Mouse (Mus musculus): ENCODE data around the gene Cebpz. TPM values are rescaled to one million over a fixed set of nuclear protein-coding genes. Genes with fewer than 3 reads are reported as not detected.

Gene Cebpz
- polyA plus RNA-seq, 1 experiment from 2014 or later: 103 TPM

GRCm38 (mm10) chr17:78903158-78903557 lies 33.7 kb downstream of the Cebpz start:
- no peak for DNase-seq (ENCODE audit: low spot score)

DNA sequence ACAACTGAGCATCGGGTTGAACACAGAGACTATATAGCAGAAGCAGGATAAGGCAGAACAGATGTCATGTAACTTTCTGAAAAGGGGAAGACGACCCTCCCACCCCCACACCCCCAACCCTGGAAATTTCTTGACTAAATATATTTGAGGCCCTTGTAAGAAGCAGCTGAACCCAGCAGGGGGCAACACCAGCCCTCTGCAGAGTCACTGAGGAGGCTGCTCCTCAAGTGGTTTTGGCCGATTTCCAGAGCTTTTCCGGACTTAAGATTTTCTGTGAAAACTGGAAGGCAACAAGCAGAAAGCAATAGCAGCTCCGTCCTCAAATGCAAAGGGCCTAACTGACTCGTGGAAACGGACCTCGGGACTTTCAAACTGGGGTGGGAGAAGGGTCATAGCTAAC lies 41.5 kb downstream of the Cebpz start:
- DNase-seq (ENCODE audit: low spot score): peak; percentile 28

DNA sequence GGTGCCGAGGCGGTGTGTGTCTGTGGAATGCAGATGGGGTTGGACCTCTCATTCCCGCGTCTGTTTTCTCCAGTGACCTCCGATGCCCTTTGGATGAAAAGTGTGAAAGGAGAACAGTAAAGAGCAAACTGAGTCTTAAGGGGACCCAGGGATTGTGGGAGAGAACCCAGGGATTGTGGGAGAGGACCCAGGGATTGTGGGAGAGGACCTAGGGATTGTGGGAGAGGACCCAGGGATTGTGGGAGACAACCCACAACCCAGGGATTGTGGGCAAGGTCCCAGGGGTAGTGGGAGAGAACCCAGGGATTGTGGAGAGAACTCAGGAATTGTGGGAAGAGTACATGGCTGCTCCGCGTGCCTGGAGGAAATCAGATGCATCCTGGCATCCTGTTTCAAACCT lies 41.9 kb downstream of the Cebpz start:
- no peak for DNase-seq (ENCODE audit: low spot score)

DNA sequence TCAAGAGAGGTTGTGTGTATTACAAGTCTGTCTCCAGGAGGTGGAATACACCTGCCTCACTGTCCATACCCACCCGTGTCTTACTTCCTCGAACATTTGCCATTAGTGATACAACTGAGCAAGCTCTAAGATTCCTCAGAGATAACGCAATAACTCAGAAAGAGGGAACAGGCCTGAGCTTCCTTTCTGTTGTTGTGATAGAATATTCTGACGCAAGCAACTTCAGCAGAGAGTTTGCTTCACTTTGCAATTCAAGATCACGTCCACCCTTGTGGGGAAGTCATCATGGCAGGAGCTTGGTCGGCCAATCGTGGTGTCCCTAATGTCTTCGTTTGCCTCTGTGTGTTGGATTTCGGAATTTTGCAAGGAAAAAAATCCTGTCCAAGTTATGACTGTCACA lies 45.8 kb downstream of the Cebpz start:
- DNase-seq (ENCODE audit: low spot score): no peak

- DNase-seq (ENCODE audit: low spot score): no peak
Observed at GRCm38 (mm10) chr17:78889184-78889583, 47.7 kb downstream of the Cebpz start.

GRCm38 (mm10) chr17:78888554-78888953 lies 48.3 kb downstream of the Cebpz start:
- DNase-seq (ENCODE audit: low spot score): no peak

DNA sequence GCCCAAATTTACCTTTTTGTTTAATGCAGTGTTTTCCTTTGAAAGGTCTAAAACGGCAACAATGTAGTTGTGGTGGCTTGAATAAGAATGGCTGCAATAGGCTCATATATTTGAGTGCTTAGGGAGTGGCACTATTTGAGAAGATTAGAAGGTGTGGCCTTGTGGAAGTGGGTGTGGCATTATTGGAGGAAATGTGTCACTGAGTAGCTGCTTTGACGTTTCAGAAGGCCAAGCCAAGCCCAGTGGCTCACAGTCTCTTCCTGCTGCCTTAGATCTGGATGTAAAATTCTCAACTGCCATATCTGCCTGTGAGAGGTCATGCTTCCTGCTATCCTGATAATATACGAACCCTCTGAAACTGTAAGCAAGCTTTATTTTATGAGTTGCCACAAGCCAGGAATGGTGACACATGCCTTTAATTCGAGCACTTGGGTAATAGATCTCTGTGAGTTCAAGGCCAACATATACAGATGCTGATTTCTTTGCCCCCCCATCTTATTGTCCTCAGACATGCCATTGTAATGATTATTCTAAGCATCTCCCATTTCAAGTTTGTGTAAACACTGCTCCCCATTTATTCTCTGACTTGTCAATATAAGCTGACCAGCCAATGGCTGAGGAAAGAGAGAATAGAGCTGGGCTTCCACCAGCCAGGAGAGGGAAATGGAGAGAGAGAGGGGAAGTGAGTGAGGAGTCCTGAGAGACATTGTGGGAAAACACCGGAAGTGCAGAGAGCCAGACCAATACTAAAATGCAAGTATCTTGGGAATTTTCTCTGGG lies 51.4 kb downstream of the Cebpz start:
- DNase-seq (ENCODE audit: low spot score): no peak

DNA sequence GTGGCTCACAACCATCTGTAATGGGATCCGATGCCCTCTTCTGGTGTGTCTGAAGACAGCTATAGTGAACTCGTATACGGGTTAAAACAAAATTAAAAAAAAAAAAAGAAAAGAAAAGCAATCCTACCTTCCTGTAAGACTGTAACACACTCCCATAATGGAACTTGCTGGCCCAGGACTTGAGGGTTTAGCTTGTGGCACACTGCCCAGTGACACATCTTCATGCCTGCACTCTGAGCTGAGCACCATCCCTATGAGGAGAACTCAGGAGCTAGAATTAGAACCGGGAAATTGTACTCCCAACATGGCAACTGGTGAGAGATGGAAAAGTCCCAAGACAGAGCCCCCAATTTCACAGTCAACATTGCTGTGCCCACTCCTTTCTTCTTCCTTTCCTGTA lies 53.6 kb downstream of the Cebpz start:
- DNase-seq (ENCODE audit: low spot score): no peak

GRCm38 (mm10) chr17:78882401-78883112 lies 54.3 kb downstream of the Cebpz start, which contains the start of gene Eif2ak2:
Gene Eif2ak2, minus strand, starts transcription at chr17:78882573.
- DNase-seq (ENCODE audit: low spot score): peak; percentile 51

DNA sequence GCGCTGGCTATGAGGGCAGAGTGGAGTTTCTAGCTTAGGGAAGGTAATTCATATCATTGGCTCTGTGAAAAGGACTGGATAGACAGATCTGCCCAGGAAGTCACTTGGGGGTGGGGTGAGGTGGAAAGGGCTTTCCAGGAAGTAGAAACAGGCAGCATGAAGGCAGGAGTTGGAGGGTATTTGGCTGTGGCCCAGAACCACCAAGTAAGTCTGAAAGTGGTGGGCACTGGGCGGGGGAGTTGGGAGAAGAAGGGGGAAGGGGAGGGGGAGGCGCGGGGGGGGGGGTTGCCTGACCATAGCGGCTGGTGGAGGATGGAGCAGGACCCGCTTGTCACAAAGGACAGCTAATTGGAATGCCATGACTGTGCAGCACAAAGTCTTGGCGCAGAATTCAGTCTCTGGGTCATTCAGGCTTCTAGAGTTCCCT lies 55.0 kb downstream of the Cebpz start:
- peak; percentile 28 for DNase-seq (ENCODE audit: low spot score)

- no peak for DNase-seq (ENCODE audit: low spot score)
Observed at GRCm38 (mm10) chr17:78873886-78874285, 63.0 kb downstream of the Cebpz start.

Other genes starting within 250 kb of the Cebpz start
- 4.1 and 5.4 TPM in 2 replicates for gene Strn, start 199.9 kb downstream of the Cebpz start, polyA plus RNA-seq (2015; fragmentation: Nextera tagmentation; extraction: Ambion mirVana)
- 11.4 and 12.3 TPM in 2 replicates for gene Heatr5b, start 101.7 kb downstream of the Cebpz start, polyA plus RNA-seq (2015; fragmentation: Nextera tagmentation; extraction: Ambion mirVana)
- gene Gpatch11, start 101.5 kb downstream of the Cebpz start, polyA plus RNA-seq (2015; fragmentation: Nextera tagmentation; extraction: Ambion mirVana): 60.0 and 70.2 TPM in 2 replicates
- gene Eif2ak2, start 54.5 kb downstream of the Cebpz start, polyA plus RNA-seq (2015; fragmentation: Nextera tagmentation; extraction: Ambion mirVana): 10.4 and 15.4 TPM in 2 replicates
- gene Sult6b1, start 30.1 kb downstream of the Cebpz start, polyA plus RNA-seq (2015; fragmentation: Nextera tagmentation; extraction: Ambion mirVana): 0.08 and 0.17 TPM in 2 replicates
- gene Cebpzos, start 20.6 kb downstream of the Cebpz start, polyA plus RNA-seq (2015; fragmentation: Nextera tagmentation; extraction: Ambion mirVana): 76.0 and 79.3 TPM in 2 replicates
- 45.1 and 55.0 TPM in 2 replicates for gene Ndufaf7, start 70 bp upstream of the Cebpz start, polyA plus RNA-seq (2015; fragmentation: Nextera tagmentation; extraction: Ambion mirVana)
- 25.0 and 26.6 TPM in 2 replicates for gene Prkd3, start 83.8 kb upstream of the Cebpz start, polyA plus RNA-seq (2015; fragmentation: Nextera tagmentation; extraction: Ambion mirVana)
- gene Qpct, start 114.8 kb upstream of the Cebpz start, polyA plus RNA-seq (2015; fragmentation: Nextera tagmentation; extraction: Ambion mirVana): 5.3 and 6.1 TPM in 2 replicates